Mouse (Mus musculus): ENCODE measurements around the gene Arhgef17. TPM values are rescaled to one million over a fixed set of nuclear protein-coding genes. Genes with fewer than 3 reads are reported as not detected.

Gene Arhgef17
- total RNA-seq, 2 experiments from 2014 or later, result 134 to 142 TPM

GRCm38 (mm10) chr7:100907231-100907630 is 24.7 kb downstream of the Arhgef17 start:
- no peak overlapping the region for H3K4me3 ChIP-seq
- intact Hi-C loops (cut with DNase I), result loop anchor here (1.0 to 10.0 kb wide), 4 partner anchors 25 to 468 kb away; partner anchors contain the start of gene Arhgef17
- peak; percentile 100 for TF ChIP-seq CTCF (IDR thresholded peaks at IDR 0.05)
- DNase-seq (ENCODE audit: extremely low spot score in 1 of 2, low spot score in 2 of 2), result peak; percentile 79 to 87
- no peak overlapping the region for H3K27ac ChIP-seq

GRCm38 (mm10) chr7:100906029-100906789 is 25.7 kb downstream of the Arhgef17 start:
- intact Hi-C loops (cut with DNase I), result loop anchor here (10.0 kb wide), 1 partner anchor 469 kb away; no protein-coding TSS in a partner anchor
- Histone ChIP-seq H3K4me3 (no peak overlapping the region), H3K27ac (no peak overlapping the region)
- no peak for DNase-seq (ENCODE audit: extremely low spot score in 1 of 2, low spot score in 2 of 2)
- no peak for TF ChIP-seq CTCF (IDR thresholded peaks at IDR 0.05)

GRCm38 (mm10) chr7:100905037-100905436 is 26.9 kb downstream of the Arhgef17 start:
- intact Hi-C loops (cut with DNase I), result loop anchor here (10.0 kb wide), 1 partner anchor 470 kb away; no protein-coding TSS in a partner anchor
- DNase-seq (ENCODE audit: extremely low spot score in 1 of 2, low spot score in 2 of 2), result no peak
- no peak for TF ChIP-seq CTCF (IDR thresholded peaks at IDR 0.05)
- Histone ChIP-seq H3K4me3 (no peak overlapping the region), H3K27ac (no peak overlapping the region)

- DNase-seq (ENCODE audit: extremely low spot score in 1 of 2, low spot score in 2 of 2), result no peak
- Histone ChIP-seq H3K27ac (no peak overlapping the region), H3K4me3 (no peak overlapping the region)
- intact Hi-C loops (cut with DNase I), result loop anchor here (10.0 kb wide), 1 partner anchor 470 kb away; no protein-coding TSS in a partner anchor
- TF ChIP-seq CTCF (IDR thresholded peaks at IDR 0.05), result no peak
Observed at GRCm38 (mm10) chr7:100904612-100905011, 27.3 kb downstream of the Arhgef17 start.

- peak; percentile 65 for TF ChIP-seq CTCF (IDR thresholded peaks at IDR 0.05)
- Histone ChIP-seq H3K27ac (no peak overlapping the region), H3K4me3 (no peak overlapping the region)
- intact Hi-C loops (cut with DNase I), result loop anchor here (10.0 kb wide), 1 partner anchor 472 kb away; no protein-coding TSS in a partner anchor
- no peak for DNase-seq (ENCODE audit: extremely low spot score in 1 of 2, low spot score in 2 of 2)
Observed at GRCm38 (mm10) chr7:100902451-100903137, 29.3 kb downstream of the Arhgef17 start.

GRCm38 (mm10) chr7:100897828-100898227 is 34.1 kb downstream of the Arhgef17 start:
- TF ChIP-seq CTCF (IDR thresholded peaks at IDR 0.05), result no peak

GRCm38 (mm10) chr7:100894833-100895226 is 37.1 kb downstream of the Arhgef17 start:
- Histone ChIP-seq H3K27ac (peak overlapping the region; percentile 97), H3K4me3 (peak overlapping the region; percentile 83)
- no peak for DNase-seq (ENCODE audit: extremely low spot score in 1 of 2, low spot score in 2 of 2)
- intact Hi-C loops (cut with DNase I), result no loop called here
- TF ChIP-seq CTCF (IDR thresholded peaks at IDR 0.05), result no peak

More at GRCm38 (mm10) chr7:100897828-100898227, 34.1 kb downstream of the Arhgef17 start:
- intact Hi-C loops (cut with DNase I), result no loop called here
- no peak for DNase-seq (ENCODE audit: extremely low spot score in 1 of 2, low spot score in 2 of 2)
- H3K27ac ChIP-seq, result no peak overlapping the region
- H3K4me3 ChIP-seq, result no peak overlapping the region

GRCm38 (mm10) chr7:100894057-100894832 is 37.7 kb downstream of the Arhgef17 start:
- TF ChIP-seq CTCF (IDR thresholded peaks at IDR 0.05), result no peak; the same call in 1 of the 2 replicates
- peak overlapping the region; percentile 83 for H3K4me3 ChIP-seq
- intact Hi-C loops (cut with DNase I), result no loop called here
- DNase-seq (ENCODE audit: extremely low spot score in 1 of 2, low spot score in 2 of 2), result peak; percentile 71 to 75
- peak overlapping the region; percentile 97 for H3K27ac ChIP-seq

GRCm38 (mm10) chr7:100893249-100894056 is 38.5 kb downstream of the Arhgef17 start:
- TF ChIP-seq CTCF (IDR thresholded peaks at IDR 0.05), result no peak; the same call in 1 of the 2 replicates
- Histone ChIP-seq H3K27ac (peak overlapping the region; percentile 97), H3K4me3 (peak overlapping the region; percentile 83)
- intact Hi-C loops (cut with DNase I), result no loop called here
- DNase-seq (ENCODE audit: extremely low spot score in 1 of 2, low spot score in 2 of 2), result peak; percentile 54 to 60

- TF ChIP-seq CTCF (IDR thresholded peaks at IDR 0.05), result peak; percentile 98
- peak in 1 of 2 experiments; percentile 66 for DNase-seq (ENCODE audit: extremely low spot score in 1 of 2, low spot score in 2 of 2)
- intact Hi-C loops (cut with DNase I), result no loop called here
- Histone ChIP-seq H3K27ac (no peak overlapping the region), H3K4me3 (no peak overlapping the region)
Observed at GRCm38 (mm10) chr7:100886535-100886934, 45.4 kb downstream of the Arhgef17 start.

GRCm38 (mm10) chr7:100884460-100884859 is 47.4 kb downstream of the Arhgef17 start:
- no peak for TF ChIP-seq CTCF (IDR thresholded peaks at IDR 0.05)
- no peak for DNase-seq (ENCODE audit: extremely low spot score in 1 of 2, low spot score in 2 of 2)
- intact Hi-C loops (cut with DNase I), result no loop called here
- H3K4me3 ChIP-seq, result no peak overlapping the region
- H3K27ac ChIP-seq, result no peak overlapping the region

Measured in left cerebral cortex, adult 2 months (tissue).